Mouse (Mus musculus) lung, adult 2 months (tissue): ENCODE data around the gene Gapvd1. TPM values are rescaled to one million over a fixed set of nuclear protein-coding genes. Genes with fewer than 3 reads are reported as not detected.
"Not testable (repeated sequence)": the region's sequence is repeated elsewhere in the genome, so short reads cannot be mapped to it uniquely, and the experiment has no call there.

Experiments used
- DNase-seq: peaks from one replicate; pipeline ENCODE4 v3.0.0; 2022
- H3K4me1 ChIP-seq: fragments of 200-500 bp; 2 replicates; pipeline ENCODE4 v1.6.1; 2011; ENCODE audit warnings: low read length; ENCODE audit not compliant: control insufficient read depth, insufficient read depth
- H3K4me3 ChIP-seq: fragments of 200-500 bp; replicated peaks from 2 replicates; pipeline ENCODE3; 2011; ENCODE audit warnings: low read depth, mild to moderate bottlenecking, control low read depth, low read length; ENCODE audit errors: extremely low read depth
- CTCF ChIP-seq: fragments of 200-500 bp; IDR thresholded peaks from 2 replicates; pipeline ENCODE4 v1.5.1; 2011; ENCODE audit warnings: mild to moderate bottlenecking, low read length, control low read depth; ENCODE audit not compliant: insufficient read depth
- POLR2A ChIP-seq: fragments of 200-500 bp; IDR thresholded peaks from 2 replicates; pipeline ENCODE4 v1.6.1; 2011; ENCODE audit warnings: low read depth, mild to moderate bottlenecking, control low read depth, low read length, borderline replicate concordance; ENCODE audit errors: extremely low read depth
- WGBS: fragments of 180-500 bp; shearing (Covaris S2); methylation state at CpG from one replicate; pipeline ENCODE4 v1.1.7; 2018; 5-methylcytosine and 5-hydroxymethylcytosine counted together
- polyA plus RNA-seq: library from polyadenylated mRNA; depleted of rRNA; stranded (reverse); fragments of >200 nt; gene quantifications from 2 replicates; pipeline ENCODE4 v1.2.3, GENCODE M21; 2012

The Gapvd1 gene
- polyA plus RNA-seq, 1 experiment = 20.3 TPM

DNA sequence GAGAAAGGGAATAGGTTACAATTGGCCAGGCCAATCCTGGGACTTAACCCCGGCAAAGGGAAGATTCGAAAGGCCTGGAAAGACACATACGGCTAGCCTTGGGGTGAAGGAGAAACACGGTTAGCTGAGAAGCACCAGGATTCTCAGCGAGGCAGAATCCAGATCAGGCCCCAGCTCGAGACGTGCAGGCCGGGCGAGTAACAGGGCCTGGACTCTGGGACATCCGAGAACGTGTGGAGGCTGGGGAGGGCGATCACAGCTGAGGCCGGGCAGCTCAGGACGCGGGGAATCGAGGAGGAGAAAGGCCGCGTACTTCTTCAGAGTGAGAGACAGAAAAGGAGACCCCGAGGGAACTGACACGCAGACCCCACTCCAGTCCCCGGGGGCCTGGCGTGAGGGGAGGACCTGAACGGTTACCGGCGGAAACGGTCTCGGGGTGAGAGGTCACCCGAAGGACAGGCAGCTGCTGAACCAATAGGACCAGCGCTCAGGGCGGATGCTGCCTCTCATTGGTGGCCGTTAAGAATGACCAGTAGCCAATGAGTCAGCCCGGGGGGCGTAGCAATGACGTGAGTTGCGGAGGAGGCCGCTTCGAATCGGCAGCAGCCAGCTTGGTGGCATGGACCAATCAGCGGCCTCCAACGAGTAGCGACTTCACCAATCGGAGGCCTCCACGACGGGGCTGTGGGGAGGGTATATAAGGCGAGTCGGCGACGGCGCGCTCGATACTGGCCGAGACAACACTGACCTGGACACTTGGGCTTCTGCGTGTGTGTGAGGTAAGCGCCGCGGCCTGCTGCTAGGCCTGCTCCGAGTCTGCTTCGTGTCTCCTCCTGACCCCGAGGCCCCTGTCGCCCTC lies 16.6 kb upstream of the Gapvd1 start, which contains the start of gene Hspa5:
TSS of gene Hspa5 (plus strand) at position 603 of the 859 bp plus-strand sequence.
- WGBS = 1% methylated on average over 60 of the region's 60 CpGs

DNA sequence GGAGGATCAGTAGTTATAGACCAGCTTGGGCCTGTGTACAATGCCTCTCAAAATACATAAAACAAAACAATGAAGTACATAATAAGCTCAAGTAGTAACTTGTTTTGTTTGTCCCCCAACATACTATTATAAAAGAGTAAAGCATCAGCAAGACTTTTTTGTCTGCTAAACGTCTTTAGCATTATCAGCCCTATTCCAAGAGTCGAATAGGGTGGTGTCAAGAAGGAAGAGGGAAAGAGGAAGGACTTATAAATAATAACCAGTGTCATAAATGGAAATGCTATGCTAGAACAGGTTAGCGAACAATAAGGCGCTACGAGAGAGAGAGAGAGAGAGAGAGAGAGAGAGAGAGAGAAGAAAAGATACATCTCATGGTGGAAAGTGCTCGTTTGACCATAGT lies 15.9 kb upstream of the Gapvd1 start:
- no peak for DNase-seq
- WGBS = 1% methylated on average over 6 of the region's 6 CpGs
- TF ChIP-seq CTCF (no peak), POLR2A (no peak)
- Histone ChIP-seq H3K4me1 (peaks cover 13% of the 10 kb centered on the region), H3K4me3 (peak overlapping the region; percentile 86)

More for the DNA sequence above, 16.6 kb upstream of the Gapvd1 start, which contains the start of gene Hspa5:
- peaks cover 16% of the 10 kb centered on the region for H3K4me1 ChIP-seq
- H3K4me3 ChIP-seq = peak within 1 kb of the TSS; percentile 86
- DNase-seq = peak; percentile 98
- TF ChIP-seq POLR2A (peak; percentile 100), CTCF (no peak)

DNA sequence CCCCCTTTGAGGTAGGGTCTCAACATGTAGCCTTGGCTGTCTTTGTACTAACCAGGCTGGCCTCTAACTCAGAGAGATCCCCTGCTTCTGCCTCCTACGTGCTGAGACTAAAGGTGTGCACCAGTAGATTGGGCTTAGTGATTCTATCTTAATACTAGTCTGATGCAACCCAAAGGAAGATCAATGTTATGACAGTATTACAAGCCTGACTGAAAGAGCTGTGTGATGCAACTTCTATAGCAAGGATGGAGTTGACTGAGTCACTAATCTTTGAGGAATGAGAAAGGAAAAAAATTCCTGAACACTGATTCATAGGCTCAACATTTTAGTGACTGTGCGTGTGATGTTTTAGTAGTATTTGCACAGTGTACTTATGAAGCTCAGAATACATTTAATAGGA lies 15.0 kb upstream of the Gapvd1 start:
- TF ChIP-seq POLR2A (no peak), CTCF (no peak)
- peaks cover 12% of the 10 kb centered on the region for H3K4me1 ChIP-seq
- H3K4me3 ChIP-seq = no peak overlapping the region
- DNase-seq = no peak
- WGBS = 81% methylated on average over 2 of the region's 2 CpGs

DNA sequence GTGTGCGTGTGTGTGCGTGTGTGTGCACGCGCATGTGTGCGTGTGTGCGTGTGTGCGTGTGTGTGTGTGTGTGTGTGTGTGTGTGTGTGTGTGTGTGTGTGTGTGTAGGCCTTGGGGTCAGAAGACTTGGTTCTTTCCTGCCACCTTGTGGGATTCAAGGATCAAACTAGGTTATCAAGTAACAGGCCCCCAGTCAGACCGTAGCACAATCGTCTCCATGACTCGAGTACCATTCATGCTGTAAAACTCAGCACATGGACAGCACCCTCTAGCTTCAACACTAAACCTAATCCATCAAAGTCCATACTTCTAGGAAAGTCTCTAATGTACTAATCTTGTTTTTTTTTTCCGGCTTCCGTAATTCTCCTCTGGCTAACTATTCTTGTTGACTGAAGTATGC lies 9.8 kb upstream of the Gapvd1 start:
- DNase-seq = no peak
- TF ChIP-seq CTCF = no peak
- TF ChIP-seq POLR2A = no peak
- WGBS = 61% methylated on average over 12 of the region's 12 CpGs

DNA sequence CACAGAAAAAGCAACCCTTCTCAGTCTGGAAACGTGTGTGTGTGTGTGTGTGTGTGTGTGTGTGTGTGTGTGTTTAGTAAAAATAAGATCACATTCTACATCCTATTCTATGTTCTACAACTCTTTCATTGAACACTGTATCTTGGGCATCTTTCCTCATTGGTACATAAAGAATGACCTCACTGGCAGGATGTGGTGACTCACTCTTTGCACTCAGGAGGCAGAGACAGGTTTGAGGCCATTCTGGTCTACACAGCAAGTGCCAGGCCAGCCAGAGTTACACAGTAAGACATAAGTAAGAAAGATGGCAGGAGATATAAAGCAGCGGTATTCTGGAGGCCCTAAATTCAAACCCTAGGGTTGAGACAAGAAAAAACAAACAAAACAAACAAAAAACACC lies 7.8 kb upstream of the Gapvd1 start:
- no peak overlapping the region for H3K4me3 ChIP-seq
- DNase-seq = no peak
- TF ChIP-seq CTCF (no peak), POLR2A (no peak)
- WGBS = 58% methylated on average over 2 of the region's 2 CpGs
- no peaks in the 10 kb centered on the region for H3K4me1 ChIP-seq

More for the DNA sequence above, 9.8 kb upstream of the Gapvd1 start:
- no peaks in the 10 kb centered on the region for H3K4me1 ChIP-seq
- H3K4me3 ChIP-seq = no peak overlapping the region

DNA sequence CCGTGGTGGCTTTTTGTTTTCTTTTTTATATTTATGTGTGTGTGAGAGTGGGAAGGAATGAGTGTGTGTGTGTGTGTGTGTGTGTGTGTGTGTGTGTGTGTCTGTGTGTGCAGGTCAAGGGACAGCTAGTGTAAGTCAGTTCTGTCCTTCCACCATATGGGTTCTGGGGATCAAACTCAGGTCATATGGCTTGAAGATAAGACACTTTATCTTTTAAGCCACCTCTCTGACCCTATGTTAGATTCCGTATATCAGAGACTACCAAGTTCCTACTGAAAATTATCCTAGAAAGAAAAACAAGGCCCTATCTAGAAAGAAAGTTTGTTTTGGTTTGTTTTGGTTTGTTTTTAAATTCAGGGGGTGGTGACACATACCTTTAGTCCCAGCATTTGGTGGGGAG lies 7.1 kb upstream of the Gapvd1 start:
- Histone ChIP-seq H3K4me1 (no peaks in the 10 kb centered on the region), H3K4me3 (no peak overlapping the region)
- TF ChIP-seq CTCF = no peak
- TF ChIP-seq POLR2A = no peak
- no peak for DNase-seq
- 74% methylated on average over 2 of the region's 2 CpGs for WGBS

DNA sequence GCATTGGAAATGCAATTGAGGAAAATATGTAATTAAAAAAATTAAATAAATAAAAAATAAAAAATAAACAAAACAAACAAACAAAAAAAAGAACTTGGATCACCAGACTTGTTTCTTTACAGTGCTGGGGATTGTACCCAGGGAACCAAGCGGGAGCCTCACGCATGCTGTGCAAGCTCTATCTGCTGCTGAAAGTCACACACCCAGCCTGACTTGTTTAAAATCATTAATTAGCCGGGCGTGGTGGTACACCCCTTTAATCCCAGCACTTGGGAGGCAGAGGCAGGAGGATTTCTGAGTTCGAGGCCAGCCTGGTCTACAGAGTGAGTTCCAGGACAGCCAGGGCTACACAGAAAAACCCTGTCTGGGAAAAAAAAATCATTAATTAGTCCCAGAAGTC lies 6.2 kb upstream of the Gapvd1 start:
- DNase-seq, H3K4me1 ChIP-seq, H3K4me3 ChIP-seq: not testable (repeated sequence)
- WGBS = 87% methylated on average over 5 of the region's 5 CpGs

DNA sequence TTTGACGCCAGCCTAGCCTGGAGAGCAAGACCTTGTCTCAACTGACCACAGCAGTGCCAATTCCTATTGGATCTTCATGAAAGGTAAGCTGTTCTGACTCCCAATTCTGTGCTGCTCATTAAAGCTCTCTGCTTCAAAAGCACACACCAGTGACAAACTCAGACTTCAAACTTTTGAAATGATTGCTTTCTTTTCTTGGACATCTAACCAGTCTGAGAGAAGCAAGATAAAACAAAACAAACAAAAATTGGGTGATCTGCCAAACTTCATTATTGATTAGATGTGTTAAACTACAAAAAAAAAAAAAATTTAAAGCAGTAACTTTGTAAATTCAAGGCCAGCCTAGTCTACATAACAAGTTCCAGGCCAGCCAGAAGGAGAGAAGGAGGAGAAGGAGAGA lies 2.3 kb upstream of the Gapvd1 start:
- no peak overlapping the region for H3K4me3 ChIP-seq
- TF ChIP-seq POLR2A = no peak
- TF ChIP-seq CTCF = no peak
- H3K4me1 ChIP-seq = no peaks in the 10 kb centered on the region
- 53% methylated on average over 1 of the region's 1 CpGs for WGBS
- DNase-seq = no peak

DNA sequence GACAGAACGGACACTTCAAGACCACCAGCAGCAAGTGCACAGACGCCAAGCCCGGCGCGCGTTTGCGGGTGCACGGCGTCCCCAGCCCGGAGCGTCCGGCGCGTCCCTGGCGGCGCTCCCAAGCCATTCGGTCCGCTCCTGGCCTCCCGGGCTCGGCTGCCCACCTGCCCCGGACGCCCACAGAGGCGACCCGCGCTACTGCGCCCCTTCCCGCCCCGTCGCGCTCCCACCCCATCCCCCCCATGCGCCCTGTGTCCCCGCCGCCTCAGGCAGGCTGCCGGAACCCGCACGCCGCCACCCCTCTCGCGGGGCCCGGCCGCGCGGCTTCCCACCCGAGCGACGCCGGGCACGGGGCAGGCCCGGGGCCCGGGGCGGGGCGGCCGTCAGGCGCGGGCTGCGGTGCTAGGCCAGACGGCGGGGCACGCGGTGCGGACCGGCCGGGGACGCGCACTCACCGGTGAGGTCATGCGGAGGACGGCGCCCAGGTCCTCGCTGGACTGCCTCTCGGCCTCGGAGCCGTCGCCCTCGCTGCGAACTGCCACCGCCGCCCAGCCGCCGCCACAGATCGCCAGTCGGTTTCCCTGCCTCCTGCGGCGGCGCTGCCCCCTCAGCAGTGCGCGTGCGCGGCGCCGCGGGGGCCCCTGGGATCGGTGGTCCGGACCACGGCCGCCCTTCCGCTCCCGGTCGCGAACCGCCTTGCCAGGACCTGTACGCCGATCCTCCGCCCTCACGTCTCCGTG lies 1.1 kb downstream of the Gapvd1 start:
- no peak for TF ChIP-seq CTCF
- peak; percentile 73 for TF ChIP-seq POLR2A
- under 1% methylated on average over 103 of the region's 106 CpGs for WGBS
- peak; percentile 85 for DNase-seq
- H3K4me3 ChIP-seq = peak overlapping the region; percentile 99
- H3K4me1 ChIP-seq = no peaks in the 10 kb centered on the region

DNA sequence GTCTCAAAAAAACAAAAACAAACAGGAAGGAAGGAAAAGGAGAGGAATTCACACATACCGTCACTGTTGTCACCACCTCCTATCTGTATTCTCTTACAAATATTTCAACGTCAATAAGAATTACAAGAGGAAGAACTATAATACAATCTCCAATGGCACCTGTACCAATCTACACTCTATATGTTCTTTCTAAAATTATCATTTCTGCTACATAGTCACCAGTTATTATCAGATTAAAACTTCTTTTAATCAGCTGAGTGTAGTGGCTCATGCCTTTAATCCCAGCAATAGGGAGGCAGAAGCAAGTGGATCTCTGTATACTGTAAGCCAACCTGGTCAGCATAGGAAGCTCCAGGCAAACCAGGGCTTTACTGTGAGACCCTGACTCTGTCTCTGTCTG lies 4.8 kb downstream of the Gapvd1 start:
- 35% methylated on average over 2 of the region's 2 CpGs for WGBS
- TF ChIP-seq POLR2A = no peak
- TF ChIP-seq CTCF = no peak
- DNase-seq = no peak
- Histone ChIP-seq H3K4me3 (no peak overlapping the region), H3K4me1 (peaks cover 2% of the 10 kb centered on the region; the same call in 1 of the 2 replicates)
